Mouse (Mus musculus): Measurements from ENCODE around the gene Clmp. TPM values are rescaled to one million over a fixed set of nuclear protein-coding genes. Genes with fewer than 3 reads are reported as not detected.

The Clmp gene
- total RNA-seq, 4 experiments from 2014 or later = 1.5 to 4.0 (median 2.5) TPM

Other genes starting within 250 kb of the Clmp start
- 1 to 10 TPM; 3.6 to 6.0 (median 4.8) TPM for gene Gramd1b, start 154.6 kb upstream of the Clmp start, total RNA-seq (2022)
- not detected for gene Gm21915, start 15.3 kb upstream of the Clmp start, total RNA-seq (2022)
- gene Hspa8, start 115.0 kb downstream of the Clmp start, total RNA-seq (2022) = 1,000 to 10,000 TPM in 3 of 4 experiments, 100 to 1,000 TPM in 1; 996 to 1,351 (median 1,061) TPM
- gene Bsx, start 188.2 kb downstream of the Clmp start, total RNA-seq (2022) = not detected

Data from gastrocnemius, adult 8-10 months (tissue).